Mouse (Mus musculus): ENCODE results near the gene Mrpl52.

The Mrpl52 gene

DNA sequence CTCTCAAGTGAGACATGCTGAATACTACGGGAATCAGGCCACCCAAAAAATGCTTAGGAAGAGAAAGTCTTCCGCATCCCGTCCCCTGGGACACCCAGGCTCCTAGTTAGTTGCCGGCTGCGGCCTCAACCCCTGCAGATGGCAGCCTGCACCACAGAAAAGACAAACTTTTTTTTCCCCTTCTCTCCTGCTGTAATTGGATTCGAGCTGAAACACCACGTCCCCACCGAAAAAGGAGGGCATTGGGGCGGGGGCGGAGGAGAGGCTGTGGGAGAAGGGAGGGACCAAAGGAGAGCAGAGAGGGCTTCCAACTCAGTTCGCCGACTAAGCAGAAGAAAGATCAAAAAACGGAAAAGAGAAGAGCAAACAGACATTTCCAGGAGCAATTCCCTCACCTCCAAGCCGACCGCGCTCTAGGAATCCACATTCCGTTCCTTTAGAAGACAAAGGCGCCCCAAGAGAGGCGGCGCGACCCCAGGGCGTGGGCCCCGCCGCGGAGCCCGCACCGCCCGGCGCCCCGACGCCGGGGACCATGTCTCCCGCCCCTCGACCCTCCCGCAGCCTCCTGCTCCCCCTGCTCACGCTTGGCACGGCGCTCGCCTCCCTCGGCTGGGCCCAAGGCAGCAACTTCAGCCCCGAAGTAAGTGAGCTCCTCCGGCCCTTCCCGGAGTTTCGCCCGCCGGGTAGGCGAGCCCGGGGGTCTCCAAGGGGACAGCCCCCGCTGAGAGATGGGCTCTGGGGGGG, 4.8 kb downstream of the Mrpl52 start, which contains the start of gene Mmp14:
TSS of gene Mmp14 (plus strand) at position 279 of the 744 bp plus-strand sequence.
- in situ Hi-C loops (cut with MboI, MseI), result no loop called here

DNA sequence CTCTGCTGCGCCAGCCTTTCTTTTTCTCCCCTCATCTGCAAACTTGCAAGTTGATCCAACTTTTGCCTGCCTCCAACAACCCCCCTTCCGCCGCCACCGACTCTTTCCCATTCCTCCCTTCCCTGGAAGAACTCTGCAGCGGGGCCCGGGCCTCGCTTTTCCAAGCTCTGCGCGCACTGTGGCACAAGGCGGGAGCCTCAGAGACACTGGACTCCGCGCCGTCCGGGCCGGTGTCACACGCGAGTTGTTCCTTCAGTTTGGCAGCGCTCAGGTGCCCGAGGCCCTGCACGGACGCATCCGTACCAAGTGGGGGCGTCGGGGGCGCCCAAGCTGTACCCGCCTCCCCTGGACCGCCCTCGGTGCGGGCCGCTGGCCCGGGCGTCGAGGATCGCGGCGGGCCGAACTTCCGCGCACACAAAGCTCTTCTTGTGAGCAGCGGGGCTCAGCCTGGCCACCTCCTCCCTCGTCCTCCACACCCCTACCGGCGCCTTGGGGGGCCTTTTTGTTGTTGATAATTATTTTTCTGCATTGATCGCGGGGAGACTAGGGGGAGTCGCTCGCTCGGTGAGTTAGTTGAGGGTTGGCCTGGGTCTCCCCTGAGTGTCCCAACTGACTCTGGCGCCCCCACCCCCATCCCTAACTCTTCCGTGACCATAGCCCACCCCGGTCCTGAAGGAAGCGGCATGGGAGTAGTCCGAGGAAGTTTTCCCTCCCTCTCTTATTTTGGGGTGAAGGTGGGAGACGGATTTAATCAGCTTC, 5.5 kb downstream of the Mrpl52 start:
- in situ Hi-C loops (cut with MboI, MseI), result no loop called here

DNA sequence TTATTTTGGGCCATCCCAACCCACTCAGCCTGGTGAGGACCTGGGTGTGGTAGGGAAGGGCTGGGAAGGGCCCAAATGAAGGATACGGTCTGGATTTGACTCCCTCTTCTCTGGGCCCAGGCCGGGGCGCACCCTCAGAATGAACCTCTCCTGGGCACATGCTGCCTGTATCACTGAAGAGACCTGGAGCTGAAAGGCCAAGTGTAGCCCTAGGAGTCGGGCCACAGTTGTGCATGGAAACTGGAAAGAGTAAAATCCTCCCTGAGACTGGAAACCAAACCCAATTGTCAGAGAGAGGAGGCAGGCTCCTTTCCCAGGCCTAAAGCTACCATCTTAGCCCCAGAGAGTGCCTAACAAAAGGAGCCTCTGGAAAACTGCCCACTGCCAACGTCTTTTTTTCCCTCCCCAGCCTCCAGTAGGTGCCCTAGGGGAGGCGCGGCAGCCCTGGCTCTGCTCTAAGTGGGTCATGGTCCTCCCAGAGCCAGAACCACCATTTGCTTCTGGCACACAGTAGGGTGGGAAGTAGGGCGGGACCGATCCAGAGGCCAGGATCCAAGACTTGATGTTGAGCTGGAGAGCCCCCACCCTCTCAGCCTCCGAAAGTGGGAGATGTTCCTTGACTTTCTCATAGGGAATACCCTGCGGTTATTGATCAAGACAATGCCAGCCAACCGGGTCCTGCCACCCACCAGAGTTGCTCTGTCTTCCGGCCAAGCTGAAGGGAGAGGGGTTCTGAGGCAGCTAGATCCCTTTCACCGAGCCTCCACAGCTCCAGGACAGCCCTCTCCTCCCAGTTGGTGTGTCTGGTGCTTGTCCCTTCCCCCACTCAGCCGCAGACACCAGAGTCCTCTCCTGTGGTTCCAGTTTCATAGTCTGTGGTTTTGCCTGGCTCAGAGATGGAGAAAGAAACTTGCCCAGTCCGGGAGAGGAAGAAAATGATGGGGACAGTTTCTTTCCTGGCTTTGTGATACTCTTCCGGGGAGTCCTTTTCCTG, 6.4 kb downstream of the Mrpl52 start:
- in situ Hi-C loops (cut with MboI, MseI), result no loop called here

DNA sequence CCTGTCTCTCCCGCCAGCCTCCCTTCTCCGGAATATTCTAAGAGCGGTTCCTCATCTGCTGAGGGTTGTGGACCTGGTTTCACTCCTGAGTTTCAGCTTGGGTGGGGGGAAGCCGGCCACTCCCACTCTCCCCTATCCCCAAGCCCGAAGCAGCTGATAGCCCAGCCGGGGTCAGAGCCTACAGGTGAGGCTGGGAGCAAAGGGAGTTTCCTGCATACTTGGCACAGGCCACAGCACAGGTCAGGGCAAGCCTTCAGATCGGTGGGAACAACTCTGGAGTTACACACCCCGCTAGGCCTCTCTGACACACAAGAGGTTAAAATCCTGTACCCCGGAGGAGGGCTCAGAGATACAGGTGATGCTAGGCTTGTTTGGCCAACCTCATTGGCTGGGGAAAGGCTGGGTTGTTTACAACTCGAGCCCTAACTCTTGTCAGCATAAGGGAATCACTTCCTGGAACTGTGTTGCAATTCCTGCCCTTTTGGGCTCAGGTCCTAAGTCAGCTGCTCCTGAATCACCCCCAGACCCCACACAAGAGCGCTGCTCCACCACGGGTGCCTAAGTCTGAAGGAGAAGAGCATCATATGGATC, 7.3 kb downstream of the Mrpl52 start:
- in situ Hi-C loops (cut with MboI, MseI), result no loop called here

DNA sequence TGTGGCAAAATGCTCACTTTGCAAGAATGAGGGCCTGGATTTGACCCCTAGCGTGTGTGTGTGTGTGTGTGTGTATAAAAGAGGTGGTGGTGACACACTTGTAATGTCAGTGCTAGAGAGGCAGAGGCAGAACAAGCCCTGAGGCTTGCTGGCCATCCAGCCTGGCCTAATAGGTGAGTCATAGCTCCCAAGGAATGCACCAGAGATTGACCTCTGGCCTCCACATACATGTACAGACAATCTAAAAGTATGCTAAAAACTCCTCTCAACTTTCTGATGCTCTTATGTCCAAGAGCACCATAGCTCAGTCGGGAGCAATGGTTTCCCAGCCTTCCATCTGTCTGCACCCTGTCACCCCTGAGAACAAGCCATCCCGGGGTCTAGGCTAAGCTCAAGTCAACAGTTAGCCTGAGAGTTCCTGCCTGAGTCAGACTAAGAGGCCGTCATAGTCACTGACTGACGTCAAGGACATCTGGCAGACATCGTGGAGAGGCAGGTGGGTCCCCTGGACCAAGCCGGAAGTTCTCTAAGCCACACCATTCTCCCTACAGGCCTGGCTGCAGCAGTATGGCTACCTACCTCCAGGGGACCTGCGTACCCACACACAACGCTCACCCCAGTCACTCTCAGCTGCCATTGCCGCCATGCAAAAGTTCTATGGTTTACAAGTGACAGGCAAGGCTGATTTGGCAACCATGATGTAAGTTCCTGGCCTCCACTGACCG, 8.6 kb downstream of the Mrpl52 start:
- in situ Hi-C loops (cut with MboI, MseI), result no loop called here

DNA sequence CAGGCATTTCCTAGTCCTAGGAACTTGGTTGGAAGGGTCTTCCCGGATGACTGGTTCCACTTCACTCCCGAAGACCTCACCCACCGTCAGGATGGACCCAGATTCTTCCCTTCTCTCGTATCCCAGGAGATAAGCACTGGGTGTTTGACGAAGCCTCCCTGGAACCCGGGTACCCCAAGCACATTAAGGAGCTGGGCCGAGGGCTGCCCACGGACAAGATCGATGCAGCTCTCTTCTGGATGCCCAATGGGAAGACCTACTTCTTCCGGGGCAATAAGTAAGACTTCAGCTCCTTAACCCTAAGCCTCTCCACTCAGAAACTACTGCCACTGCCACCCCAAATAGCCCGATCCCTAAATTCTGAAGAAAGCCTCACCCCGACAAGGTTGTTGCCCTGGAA, 12.4 kb downstream of the Mrpl52 start:
- in situ Hi-C loops (cut with MboI, MseI), result no loop called here

DNA sequence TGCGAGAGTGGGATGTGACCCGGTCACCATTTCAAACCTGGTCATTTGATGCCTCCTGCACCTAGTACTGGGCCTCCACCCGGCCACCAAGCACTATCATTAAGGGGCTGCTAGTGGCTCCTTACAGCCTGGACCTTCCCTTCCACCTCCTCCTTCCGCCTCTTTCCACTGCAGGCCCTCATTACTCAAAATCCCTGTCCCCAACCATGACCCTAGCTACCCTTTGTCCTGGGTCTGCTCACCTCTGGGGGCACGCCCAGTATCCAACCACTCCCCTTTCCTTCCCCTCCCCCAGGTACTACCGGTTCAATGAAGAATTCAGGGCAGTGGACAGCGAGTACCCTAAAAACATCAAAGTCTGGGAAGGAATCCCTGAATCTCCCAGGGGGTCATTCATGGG, 12.9 kb downstream of the Mrpl52 start:
- in situ Hi-C loops (cut with MboI, MseI), result no loop called here

DNA sequence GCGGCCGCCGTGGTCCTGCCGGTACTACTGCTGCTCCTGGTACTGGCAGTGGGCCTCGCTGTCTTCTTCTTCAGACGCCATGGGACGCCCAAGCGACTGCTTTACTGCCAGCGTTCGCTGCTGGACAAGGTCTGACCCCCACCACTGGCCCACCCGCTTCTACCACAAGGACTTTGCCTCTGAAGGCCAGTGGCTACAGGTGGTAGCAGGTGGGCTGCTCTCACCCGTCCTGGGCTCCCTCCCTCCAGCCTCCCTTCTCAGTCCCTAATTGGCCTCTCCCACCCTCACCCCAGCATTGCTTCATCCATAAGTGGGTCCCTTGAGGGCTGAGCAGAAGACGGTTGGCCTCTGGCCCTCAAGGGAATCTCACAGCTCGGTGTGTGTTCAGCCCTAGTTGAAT, 13.8 kb downstream of the Mrpl52 start:
- in situ Hi-C loops (cut with MboI, MseI), result no loop called here

DNA sequence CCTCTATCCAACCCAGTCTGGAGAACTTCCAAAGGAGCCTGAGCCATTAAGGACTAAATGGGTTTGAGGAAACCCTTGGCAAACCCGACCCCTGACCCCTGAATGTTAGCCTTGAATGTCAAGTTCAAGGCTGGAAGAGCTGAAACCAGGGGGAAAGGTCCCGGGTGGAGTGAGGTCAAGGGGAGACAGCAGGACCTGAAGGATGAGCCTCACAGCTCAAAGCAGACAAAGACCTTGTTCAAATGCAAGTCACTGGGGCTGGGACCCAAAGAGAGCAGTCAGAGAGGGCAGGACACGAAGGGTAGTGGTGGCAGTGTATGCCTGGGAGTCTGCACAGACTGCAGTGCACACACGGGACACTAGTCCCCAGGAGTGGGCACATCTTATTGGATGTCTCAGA, 14.7 kb downstream of the Mrpl52 start:
- in situ Hi-C loops (cut with MboI, MseI), result no loop called here

DNA sequence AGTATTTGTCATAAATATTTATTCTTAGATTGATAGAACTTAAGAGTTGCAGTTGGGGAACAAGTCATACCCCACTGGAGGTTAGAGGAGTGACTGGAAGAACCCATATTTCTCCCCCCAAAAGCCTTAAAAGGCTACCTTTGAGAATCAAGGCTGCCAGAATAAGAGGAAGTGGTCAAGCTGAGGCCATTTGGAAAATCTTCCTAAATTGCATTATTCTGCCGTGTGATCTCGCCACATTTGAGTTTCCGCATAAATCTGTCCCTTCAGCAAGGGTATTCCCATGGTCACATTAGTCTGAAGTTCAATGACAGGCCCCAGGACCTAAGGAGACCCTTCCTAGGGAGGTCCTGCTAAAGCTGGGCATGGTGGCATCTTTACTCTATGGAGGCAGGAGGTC, 15.8 kb downstream of the Mrpl52 start:
- in situ Hi-C loops (cut with MboI, MseI), result no loop called here

DNA sequence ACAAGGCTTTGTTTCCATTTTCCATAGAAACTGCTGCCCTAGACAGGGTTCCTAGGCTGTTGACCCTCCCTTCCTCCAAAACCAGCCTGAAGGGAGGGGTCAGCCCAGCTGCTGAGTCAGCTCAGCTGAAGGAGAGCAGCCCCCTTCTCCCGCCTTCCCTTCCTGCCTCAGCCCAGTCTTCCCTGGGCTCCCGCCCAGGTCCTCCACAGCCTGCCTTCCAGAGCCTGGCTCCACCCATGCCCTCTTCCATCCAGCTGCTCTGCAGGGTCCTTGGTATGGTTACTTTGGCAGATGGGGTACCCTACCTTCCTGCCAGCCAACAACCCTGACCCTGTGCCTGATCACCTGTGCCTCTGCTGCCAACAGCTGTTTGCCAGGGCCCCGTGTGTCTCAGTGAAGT, 16.5 kb downstream of the Mrpl52 start:
- in situ Hi-C loops (cut with MboI, MseI), result no loop called here

DNA sequence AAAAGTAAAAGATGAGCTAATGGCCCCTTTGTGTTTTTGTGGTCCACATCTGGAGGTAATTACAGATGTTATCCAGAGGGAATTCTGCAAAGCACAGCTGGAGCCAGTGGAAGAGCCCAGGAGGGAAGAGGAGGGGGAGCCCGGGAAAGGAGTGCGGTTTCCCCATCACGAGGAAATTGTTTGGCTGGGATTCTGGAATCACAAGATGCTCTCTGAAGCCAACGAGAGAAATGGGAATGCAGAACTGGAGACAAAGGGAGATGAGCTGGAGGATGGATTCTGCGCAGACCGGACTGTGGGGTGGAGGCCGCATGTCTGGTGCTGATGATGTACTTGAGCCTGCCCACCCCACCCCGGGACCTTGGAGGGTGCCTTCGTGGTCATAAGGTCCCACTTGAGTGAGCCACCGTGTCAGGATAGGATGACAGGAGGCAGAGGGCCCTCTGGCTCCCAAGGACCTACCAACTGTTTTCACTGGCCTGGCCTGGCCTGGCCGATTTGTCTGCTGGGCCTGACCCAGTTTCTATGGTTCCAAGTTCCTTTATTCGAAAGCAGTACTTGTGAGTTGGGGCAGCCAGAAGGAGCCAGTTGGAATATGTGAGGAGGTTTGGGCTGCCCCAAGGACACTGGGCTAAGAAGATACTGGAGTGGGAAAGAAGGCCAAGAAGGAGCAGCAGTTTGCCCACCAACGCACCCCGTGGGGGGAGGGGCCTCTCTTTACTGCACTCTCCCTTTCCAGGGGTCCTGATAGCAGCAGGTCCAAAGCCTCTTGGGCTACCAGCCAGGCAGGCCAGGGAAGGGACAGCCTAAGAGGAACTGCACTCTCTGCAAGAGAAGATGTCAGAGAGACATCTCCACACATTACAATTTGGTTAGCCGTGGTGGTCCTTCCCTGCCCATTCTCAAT, 17.3 kb downstream of the Mrpl52 start:
- in situ Hi-C loops (cut with MboI, MseI), result no loop called here

DNA sequence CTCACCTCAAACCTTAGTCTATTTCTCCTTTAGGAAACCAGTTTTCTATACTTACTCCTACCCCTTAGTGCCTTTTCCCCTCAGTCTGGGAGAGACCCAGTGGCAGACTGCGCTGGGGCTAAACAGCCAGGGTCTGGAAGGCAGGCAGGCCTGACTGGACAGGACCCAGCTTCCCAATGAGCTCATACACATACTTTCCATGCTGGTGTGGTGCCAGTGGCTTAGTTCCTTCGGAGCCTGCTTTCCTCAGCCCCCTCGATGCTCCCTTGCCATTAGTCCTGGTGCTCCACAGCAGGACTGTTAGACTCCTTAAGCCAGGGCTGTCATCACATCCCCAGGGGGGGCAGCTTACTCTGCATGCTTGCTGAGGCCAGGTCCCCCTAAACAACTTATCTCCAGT, 18.8 kb downstream of the Mrpl52 start:
- in situ Hi-C loops (cut with MboI, MseI), result loop anchor here in 1 of 2 experiments (5.0 kb wide), 1 partner anchor 68 kb away; no protein-coding TSS in a partner anchor

DNA sequence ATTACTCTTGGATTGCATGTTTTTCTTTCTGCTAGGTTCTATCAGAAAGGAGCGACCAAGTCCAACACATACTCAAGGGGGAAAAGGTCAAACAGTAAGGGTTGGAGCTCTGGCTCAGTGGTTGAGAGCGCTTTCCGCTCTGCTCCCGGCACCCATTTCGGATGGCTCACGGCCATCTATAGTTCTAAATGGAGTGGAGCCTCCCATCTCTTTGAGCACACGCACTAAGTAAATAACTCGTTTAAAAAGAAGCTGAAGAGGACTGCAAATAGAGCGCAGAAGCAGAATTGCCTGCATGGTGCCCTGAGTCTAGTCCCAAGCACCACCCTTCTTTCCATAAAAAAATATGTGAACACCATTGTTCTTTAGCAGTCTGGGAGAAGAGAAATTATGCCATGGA, 26.9 kb downstream of the Mrpl52 start:
- in situ Hi-C loops (cut with MboI, MseI), result no loop called here

DNA sequence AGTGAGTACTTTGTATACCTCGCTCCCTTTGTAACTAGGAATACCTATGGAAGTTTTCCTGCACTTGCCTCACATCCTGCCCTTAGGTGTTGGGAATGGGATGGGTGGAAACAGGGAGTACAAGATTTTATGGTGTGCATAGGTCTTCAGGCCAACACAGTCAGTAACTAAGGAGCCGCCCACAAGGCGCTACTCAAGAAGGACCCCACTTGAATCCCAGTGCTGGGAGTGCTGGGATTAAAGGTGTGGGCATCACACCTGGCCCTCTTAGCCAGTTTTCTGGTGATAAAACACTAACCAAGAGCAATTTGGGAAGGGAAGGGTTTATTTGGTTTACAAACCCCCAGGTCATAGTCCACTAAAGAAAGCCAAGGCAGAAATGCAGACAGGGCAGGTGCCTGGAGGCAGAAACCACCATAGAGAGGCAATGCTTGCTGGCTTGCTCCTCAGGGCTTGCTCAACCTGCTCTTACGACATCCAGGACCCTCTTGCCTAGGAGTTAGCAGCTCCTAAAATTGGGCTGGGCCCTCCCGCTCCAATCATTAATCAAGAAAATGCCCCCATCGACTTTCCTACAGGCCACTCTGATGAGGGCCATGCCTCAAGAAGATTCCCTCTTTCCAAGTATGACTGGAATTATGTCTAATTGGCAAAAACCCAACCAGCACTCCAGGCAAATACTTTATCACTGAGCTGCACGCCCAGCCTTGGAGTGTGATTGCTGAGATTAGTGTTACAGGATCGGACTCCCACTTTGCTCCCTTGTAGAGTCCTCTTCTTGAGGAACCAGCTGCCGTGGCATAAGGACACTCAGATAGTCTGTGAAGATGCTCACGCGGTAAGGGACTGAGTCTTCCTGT, 28.2 kb downstream of the Mrpl52 start:
- in situ Hi-C loops (cut with MboI, MseI), result no loop called here

DNA sequence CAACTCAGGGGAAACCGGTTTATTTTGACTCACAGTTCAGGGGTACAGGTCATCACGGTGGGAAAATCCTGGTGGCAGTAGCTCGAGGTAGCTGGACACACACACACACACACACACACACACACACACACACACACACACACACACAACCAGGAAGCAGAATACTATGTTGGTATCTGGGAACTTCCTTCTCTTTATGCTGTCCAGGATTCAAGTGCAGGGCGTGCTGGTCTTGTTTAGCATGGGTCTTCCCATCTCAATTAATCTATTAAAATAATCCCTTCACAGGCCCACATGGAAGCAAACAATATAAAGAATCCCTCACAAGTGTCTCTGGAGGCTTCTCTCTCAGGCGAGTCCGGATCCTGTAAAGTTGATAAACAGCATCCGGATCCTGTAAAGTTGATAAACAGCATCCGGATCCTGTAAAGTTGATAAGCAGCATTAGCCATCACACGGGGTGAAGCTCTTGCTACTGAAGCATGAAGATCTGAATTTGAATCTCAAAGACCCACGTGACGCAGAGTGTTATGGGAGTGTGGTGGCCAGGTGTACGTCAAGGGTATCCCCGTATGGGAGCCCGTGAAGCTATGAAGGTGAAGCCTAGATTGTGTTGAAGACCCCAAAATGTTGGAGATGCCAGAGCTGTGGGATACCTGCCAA, 31.3 kb downstream of the Mrpl52 start:
- in situ Hi-C loops (cut with MboI, MseI), result no loop called here

DNA sequence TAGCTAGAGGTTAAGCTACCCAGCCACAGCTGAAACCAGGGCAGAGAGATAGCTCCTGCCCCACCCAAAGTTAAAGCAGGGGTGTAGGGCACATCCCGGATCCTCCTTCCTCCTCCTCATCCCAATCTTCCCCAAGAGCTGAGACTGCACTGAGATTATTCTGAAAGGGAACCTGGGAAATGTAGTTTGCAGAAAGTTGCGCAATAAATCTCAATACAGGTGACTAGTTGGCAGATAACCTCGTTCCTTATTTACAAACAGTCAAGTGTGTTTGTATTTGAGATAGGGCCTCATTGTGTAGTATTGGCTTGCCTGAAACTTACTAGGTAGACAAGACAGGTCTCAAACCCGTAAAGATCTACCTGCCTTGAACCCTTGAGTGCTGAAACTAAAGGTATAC, 35.4 kb downstream of the Mrpl52 start:
- in situ Hi-C loops (cut with MboI, MseI), result no loop called here
